Mouse (Mus musculus) frontal cortex, adult (tissue): ENCODE measurements around the gene Gm10300.
A peak's percentile ranks its signal among the peaks of the same experiment; 100 is the strongest.

Experiments used
- ATAC-seq: cut with Nextera tagmentation; 2 replicates; pipeline ENCODE4 v1.9.2; 2017; ENCODE audit warnings: mild to moderate bottlenecking, moderate library complexity, mixed read lengths; ENCODE audit not compliant: low TSS enrichment

Gm10300 gene

GRCm38 (mm10) chr4:132051321-132052275 is 22.9 kb upstream of the Gm10300 start:
- ATAC-seq, result no peak

GRCm38 (mm10) chr4:132057311-132057710 is 17.2 kb upstream of the Gm10300 start:
- no peak for ATAC-seq

DNA sequence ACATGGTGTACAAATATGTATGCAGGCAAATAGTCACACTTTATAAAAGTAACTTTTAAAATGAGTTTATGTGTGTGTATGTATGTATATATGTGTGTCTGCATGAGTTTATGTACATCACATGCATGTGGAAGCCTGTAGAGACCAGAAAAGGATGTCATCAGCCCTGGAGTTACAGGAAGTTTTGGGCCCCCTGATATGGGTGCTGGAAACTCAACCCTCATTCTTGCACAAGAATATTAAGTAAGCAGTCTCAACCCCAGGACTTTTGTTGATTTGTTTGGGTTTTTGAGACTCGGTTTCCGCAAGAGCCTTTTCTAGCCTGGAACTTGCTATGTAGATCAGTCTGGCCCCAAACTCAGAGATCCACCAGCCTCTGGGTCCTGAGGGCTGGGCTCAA is 15.0 kb upstream of the Gm10300 start:
- no peak for ATAC-seq

DNA sequence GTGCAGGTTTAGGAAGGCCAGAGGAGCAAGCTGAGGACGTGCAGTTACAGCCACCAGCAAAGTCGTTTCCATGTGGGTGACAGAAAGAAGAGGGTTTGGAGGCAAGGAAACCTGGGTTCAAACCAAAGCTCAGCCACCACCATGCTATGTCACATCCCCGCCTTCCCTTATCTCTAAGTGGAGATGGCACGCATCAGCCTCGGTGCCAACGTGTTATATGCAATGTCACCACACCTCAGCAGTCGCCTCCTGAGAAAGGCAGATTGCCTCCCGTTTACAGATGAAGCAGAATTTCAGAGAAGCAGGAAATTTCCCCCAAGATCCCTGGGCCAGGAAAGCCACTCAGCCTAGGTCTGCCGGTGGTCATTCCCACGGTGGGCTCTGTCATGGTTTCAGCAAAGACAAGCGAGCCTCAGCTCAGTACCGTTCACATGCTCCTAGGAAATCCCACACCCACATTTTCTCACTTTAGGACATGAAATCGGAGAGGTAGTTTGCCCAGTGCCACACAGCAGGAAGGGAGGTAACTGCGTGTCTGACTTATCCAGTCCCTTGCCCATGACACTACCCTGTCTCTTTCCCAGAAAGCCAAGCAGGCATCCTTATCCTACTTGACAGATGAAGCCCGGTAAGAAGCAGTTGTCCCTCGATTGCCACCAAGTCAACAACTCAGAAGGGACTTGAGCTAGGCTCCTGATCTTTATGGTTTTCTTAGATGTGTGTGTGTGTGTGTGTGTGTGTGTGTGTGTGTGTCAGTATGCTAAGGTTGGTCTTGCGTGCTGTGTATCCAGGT is 14.3 kb upstream of the Gm10300 start:
- ATAC-seq, result no peak

DNA sequence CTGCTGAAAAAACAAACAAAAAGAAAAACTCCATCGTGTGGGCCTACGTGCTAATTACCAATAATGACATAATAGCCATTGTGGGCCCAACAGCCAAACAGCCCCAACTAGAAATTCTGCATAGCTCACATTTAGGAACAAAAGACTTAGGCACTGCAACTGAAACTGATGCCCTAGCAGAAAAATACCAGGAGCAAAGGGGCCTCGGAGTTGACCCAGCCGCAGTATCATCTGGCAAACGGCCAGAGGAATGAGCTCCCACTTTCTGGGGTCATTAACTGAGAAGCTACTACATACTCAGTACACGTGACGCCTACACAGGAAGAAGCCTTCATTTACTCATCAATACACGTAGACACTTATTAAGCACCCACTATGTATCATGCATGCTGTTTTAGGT is 12.2 kb upstream of the Gm10300 start:
- ATAC-seq, result no peak

DNA sequence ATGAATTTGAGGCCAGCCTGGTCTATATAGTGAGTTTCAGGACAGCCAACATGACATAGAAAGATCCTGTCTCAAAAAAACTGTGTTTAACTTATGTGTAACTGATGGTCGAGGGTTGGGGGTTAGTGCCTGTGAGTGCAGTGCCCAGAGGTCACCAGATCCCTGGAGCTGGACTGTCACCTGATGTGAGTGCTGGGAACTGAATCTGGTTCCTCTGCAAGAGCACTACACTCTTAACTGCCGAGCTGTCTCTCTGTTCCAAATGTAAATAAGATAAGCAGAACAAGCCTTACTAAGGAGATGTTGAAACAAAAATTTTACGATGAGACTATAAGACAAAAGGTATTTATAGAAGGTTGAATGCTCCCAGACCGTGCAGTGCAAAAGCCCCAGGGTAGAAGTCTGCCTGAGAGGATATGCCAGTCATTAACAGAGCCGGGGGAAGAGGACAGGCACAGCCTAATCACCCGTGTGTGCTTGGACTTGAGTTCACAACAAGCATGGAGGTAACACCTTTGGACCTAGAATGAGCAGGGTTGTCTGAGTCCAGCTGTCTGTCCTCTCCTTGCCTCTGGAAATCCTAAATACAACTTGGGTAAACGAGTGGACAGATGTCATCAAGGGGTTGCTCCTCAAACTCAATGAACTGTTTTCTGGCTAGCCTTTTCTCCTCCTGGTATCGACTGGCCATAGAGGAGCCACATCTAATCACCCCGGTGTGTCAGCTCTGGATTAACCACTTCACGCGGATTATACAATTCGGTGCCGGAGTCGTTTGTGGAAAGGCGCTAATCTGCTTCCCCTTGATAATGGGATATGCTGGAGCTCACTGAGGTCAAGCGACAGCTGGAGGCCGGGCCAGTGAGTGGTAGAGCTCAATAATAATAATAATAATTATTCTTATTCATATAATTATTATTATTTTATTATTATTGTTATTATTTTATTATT is 11.3 kb upstream of the Gm10300 start:
- no peak for ATAC-seq

- no peak for ATAC-seq
These were observed 9.9 kb upstream of the Gm10300 start for GRCm38 (mm10) chr4:132064550-132064949.

DNA sequence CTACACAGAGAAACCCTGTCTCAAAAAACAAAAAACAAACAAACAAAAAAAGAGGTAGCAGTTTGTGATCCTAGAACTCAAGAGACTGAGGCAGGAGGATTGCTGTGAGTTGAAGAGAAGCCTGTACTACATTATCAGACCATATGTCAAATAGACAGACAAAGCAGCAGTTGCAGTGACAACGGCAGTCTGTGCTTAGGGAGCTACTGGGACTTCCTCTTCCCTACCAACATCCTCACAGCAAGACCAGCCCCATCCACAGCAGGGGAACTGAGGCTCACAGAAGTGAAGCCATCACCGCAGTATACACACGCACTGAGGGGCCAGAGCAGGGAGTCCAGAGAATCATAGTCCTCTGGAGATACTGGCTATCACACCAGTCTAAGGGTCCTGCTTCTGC is 8.9 kb upstream of the Gm10300 start:
- no peak for ATAC-seq

DNA sequence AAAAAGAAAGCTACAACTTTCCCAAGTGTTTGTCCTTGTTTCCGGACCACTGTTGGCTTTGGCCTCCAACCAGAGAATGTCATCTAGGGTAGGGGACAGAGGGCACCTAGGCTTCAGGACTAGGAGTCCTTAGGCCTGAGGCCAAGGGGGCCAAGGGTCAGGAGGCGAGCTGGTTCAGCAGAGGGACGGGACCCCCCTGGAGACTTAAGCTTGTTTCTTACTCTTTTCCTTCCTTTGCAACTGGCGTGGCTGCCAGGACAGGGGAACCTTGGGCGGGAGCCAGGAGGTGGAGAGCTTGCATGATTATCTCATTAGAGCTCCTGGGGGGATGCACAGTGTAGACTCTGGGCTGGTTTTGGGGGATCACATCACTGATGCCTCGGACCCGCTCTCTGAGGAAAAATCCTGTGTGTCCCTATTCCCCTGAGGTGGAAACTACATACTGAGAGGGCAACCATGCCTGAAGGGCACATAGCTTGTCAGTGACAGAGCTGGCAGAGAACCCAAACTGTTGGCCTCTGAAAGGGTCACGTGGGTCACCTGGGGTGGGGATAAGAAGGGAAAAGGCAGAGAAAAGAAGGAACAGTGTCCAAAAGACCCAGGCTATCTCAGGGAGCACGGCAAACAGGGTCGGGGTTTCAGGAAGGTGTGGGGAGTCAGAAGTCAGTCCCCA is 8.3 kb upstream of the Gm10300 start:
- no peak for ATAC-seq

GRCm38 (mm10) chr4:132067112-132067937 is 7.2 kb upstream of the Gm10300 start:
- ATAC-seq, result no peak

GRCm38 (mm10) chr4:132067938-132068235 is 6.6 kb upstream of the Gm10300 start:
- ATAC-seq, result no peak

GRCm38 (mm10) chr4:132071674-132072073 is 2.8 kb upstream of the Gm10300 start:
- ATAC-seq, result no peak

DNA sequence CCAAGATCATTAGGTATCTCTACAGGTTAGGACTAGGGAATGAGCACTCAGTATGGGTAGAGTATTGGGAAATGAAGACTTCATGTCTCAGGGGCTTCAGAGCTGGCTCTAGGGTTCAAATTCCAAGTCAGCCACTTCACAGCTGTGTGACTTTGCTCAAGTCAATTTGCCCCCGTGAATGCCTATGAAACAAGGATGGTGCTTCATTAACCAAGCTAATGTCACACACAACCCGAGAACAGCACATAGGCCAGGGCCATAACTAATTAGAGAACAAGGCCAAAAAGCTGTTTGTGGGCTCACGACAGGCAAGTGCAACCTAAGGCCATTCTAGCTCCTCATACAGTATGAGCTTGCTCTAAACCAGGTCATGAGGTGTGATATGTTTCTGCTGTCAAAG is 2.3 kb upstream of the Gm10300 start:
- ATAC-seq, result no peak

DNA sequence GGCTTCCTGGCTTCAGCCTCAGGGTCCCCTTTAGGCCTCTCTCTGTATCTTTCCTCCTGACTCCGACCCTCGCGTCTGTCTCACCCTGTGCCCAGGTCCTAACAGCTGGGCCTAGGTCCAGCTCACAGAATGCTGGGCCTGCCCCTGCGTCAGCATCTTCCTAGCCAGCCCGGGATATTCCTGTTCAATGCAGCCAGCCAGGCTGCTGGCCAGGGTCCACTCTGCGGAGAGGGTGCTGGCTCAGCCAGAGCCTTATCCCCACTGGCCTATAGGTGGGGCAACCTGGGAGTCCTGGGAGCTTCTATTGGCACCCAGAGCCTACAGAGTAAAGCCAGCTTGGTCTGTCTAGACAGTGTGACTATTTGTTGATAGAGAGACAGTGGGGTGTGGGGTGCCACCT is 1.6 kb upstream of the Gm10300 start:
- no peak for ATAC-seq

DNA sequence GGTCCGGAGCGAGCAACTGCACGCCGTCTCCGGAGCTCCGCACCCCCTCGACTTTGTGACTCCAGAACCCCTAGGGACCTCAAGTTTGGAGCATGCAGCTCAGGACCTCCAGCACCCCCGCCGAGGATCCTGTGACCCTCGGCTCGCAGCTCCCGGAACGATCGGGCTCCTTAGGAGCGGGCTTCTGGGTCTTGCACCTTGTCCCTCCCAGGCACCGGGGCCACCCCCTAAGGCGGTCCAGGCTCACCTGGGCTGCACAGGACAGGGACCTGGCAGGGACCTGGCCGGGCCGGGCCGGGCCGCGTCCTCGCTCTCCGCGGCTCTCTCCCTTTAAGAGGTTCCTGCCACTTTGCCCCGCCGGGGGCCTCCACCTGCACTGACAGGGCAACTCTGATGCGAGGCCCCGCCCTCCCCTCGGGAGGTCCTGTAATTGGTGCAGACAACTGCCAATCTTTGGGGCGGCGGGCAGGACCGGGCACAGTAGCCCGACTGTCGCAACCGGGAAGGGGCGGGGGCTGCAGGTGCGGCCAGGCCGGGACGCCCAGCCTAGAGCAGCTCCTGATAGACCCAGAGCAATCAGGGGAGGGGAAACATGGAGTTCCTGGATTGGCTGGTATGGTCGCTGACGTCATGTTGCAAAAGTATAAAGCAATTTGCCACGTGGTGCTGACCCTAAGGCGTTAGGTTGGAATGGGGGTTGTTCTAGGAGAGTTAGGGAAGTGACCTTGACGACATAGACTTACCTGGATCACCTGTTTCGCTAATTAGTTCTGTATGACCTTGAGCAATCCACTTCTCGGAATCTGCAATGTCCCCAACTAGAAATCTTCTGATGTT is 654 bp downstream of the Gm10300 start, which contains the start of gene Epb41:
Gene Epb41, minus strand, starts transcription at position 389 of the 837 bp plus-strand sequence.
- peak; percentile 77 for ATAC-seq

DNA sequence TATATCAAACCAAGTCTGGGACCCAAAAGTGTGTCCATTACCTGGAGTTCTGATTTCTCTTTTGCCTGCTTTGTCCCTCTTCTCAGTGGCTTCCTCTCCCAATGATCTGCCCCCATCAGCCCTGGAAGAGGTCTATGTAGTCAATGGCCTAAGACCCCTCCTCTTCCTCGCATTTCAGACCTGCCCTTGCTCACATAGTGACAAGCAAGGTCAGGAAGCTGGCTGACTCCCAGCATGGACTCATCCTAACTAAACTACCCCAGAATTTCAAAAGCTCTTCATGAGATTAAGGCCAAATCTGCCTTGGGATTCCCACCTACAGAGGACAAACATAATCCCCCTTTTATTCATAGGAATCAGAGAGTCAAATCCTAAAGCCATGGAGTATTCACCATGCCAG is 1.3 kb downstream of the Gm10300 start:
- ATAC-seq, result no peak

DNA sequence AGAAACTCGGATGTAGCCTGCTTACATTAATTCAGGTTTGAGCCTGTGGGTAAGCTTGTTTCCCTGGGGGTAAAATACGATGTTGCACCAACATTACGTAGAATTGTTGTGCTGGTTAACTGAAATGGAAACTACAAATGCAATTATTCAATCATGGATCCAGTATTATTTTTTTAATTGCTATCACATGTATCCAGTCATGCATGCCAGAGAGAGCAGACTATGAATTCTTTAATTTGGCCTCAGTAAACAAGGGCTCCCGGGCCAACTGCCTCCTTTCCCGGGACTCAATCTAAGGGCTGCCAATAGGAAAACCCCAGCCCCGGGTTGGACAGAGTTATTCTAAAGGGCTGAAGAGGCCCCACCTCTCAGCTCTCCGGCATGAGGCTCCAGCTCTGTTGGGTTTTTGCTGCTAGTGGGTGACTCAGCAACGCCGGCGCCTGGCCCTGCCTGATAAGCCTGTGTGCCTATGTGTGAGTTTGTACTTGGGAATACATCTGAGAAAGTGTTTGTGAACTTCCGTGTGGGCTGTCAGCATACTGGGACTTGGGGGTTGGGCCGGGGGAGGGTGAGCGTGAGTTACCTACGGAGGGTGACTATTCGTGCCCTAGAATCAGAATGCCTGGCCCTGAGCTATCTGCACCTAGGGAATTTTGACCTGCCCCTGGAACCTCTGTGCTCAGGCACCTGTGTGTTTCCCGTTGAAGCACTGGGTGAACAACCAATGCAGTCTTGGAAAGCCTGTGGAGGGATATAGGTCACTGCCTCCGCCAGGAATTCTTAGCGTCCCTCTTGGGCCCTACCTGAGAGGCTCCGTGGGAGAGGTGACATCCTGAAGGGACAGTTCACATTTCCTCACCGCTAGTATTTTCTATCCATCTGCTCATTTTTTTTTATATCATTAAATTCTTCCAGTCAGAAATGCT is 2.2 kb downstream of the Gm10300 start:
- peak; percentile 64 for ATAC-seq

- ATAC-seq, result no peak
These were observed 2.9 kb downstream of the Gm10300 start for GRCm38 (mm10) chr4:132077445-132077844.
